Mouse (Mus musculus) stomach, postnatal 0 days (tissue): ENCODE measurements around the gene Znhit2. TPM values are rescaled to one million over a fixed set of nuclear protein-coding genes. Genes with fewer than 3 reads are reported as not detected.

Experiments
- ATAC-seq: fragments of 200-750 bp; cut with Nextera tagmentation; 2 replicates; pipeline ENCODE4 v1.8.0; 2017; ENCODE audit not compliant: low FRiP score, low TSS enrichment
- DNase-seq: peaks from one replicate; pipeline ENCODE4 v3.0.0-alpha.2; 2016; ENCODE audit warnings: low spot score
- H3K27ac ChIP-seq: fragments of 300-500 bp; sonication (generic); replicated peaks from 2 replicates; pipeline ENCODE4 v1.5.1; 2014; ENCODE audit warnings: mild to moderate bottlenecking, control low read depth
- H3K27me3 ChIP-seq: fragments of 300-500 bp; sonication (generic); 2 replicates; pipeline ENCODE4 v1.6.1; 2014; ENCODE audit warnings: low read length; ENCODE audit not compliant: control insufficient read depth, insufficient read depth
- H3K36me3 ChIP-seq: fragments of 300-500 bp; sonication (generic); 2 replicates; pipeline ENCODE4 v1.6.1; 2014; ENCODE audit warnings: low read length, mixed read lengths; ENCODE audit not compliant: control insufficient read depth, insufficient read depth
- H3K4me1 ChIP-seq: fragments of 300-500 bp; sonication (generic); replicated peaks from 2 replicates; pipeline ENCODE4 v1.6.1; 2014; ENCODE audit warnings: antibody characterized with exemption; ENCODE audit not compliant: control insufficient read depth, insufficient read depth
- H3K4me2 ChIP-seq: fragments of 300-500 bp; sonication (generic); replicated peaks from 2 replicates; pipeline ENCODE4 v1.6.1; 2014; ENCODE audit warnings: low read depth, mild to moderate bottlenecking, control low read depth, moderate library complexity
- H3K4me3 ChIP-seq: fragments of 300-500 bp; sonication (generic); 2 replicates; pipeline ENCODE4 v1.5.1; 2014; ENCODE audit warnings: low read depth, low read length, control low read depth
- H3K9ac ChIP-seq: fragments of 300-500 bp; sonication (generic); 2 replicates; pipeline ENCODE4 v1.6.1; 2014; ENCODE audit warnings: mild to moderate bottlenecking, low read length, control low read depth, mixed read lengths
- H3K9me3 ChIP-seq: fragments of 300-500 bp; sonication (generic); 2 replicates; pipeline ENCODE4 v1.6.1; 2016; ENCODE audit warnings: low read length; ENCODE audit not compliant: control insufficient read depth
- CTCF ChIP-seq: IDR thresholded peaks from 2 replicates; pipeline ENCODE4 v1.5.1; 2016; ENCODE audit warnings: antibody characterized with exemption, low read depth, mild to moderate bottlenecking, moderate library complexity
- EP300 ChIP-seq: optimal IDR thresholded peaks from 2 replicates; pipeline ENCODE3; 2016; ENCODE audit warnings: antibody characterized with exemption
- WGBS: fragments of 180-500 bp; shearing (Covaris S2); extraction: QIAGEN DNeasy Blood & Tissue Kit; methylation state at CpG from one replicate; pipeline ENCODE4 v1.1.7; 2014; 5-methylcytosine and 5-hydroxymethylcytosine counted together
- polyA plus RNA-seq: library from polyadenylated mRNA; unstranded; fragments of >200 nt; fragmentation: Nextera tagmentation; extraction: Ambion mirVana; gene quantifications from 2 replicates; pipeline ENCODE4 v1.2.1, GENCODE M21; 2015

Znhit2 gene
- polyA plus RNA-seq, 1 experiment from 2014 or later: 31.8 TPM

- no peaks in the 10 kb centered on the region for H3K27me3 ChIP-seq
- TF ChIP-seq EP300: no peak
- no peak for TF ChIP-seq CTCF
- H3K4me1 ChIP-seq: peaks cover 7% of the 10 kb centered on the region
- 92% methylated on average over 19 of the region's 19 CpGs for WGBS
- DNase-seq (no peak), ATAC-seq (no peak)
- H3K36me3 ChIP-seq: peaks cover 7% of the 10 kb centered on the region
- no peak overlapping the region for H3K4me2 ChIP-seq
- no peak overlapping the region for H3K4me3 ChIP-seq
- no peaks in the 10 kb centered on the region for H3K9me3 ChIP-seq
- H3K9ac ChIP-seq: no peak overlapping the region
- H3K27ac ChIP-seq: no peak overlapping the region
Measured at GRCm38 (mm10) chr19:6071261-6071660, 10.3 kb downstream of the Znhit2 start.

- no peaks in the 10 kb centered on the region for H3K9me3 ChIP-seq
- no peak for ATAC-seq
- no peak overlapping the region for H3K4me2 ChIP-seq
- no peak overlapping the region for H3K9ac ChIP-seq
- H3K27ac ChIP-seq: no peak overlapping the region
- TF ChIP-seq EP300: no peak
- no peak for TF ChIP-seq CTCF
- peaks cover 3% of the 10 kb centered on the region; the same call in 1 of the 2 replicates for H3K4me1 ChIP-seq
- H3K36me3 ChIP-seq: peaks cover 5% of the 10 kb centered on the region
- DNase-seq: no peak
- no peak overlapping the region for H3K4me3 ChIP-seq
- WGBS: 87% methylated on average over 5 of the region's 5 CpGs
- no peaks in the 10 kb centered on the region for H3K27me3 ChIP-seq
Measured at GRCm38 (mm10) chr19:6073889-6074288, 12.9 kb downstream of the Znhit2 start.

DNA sequence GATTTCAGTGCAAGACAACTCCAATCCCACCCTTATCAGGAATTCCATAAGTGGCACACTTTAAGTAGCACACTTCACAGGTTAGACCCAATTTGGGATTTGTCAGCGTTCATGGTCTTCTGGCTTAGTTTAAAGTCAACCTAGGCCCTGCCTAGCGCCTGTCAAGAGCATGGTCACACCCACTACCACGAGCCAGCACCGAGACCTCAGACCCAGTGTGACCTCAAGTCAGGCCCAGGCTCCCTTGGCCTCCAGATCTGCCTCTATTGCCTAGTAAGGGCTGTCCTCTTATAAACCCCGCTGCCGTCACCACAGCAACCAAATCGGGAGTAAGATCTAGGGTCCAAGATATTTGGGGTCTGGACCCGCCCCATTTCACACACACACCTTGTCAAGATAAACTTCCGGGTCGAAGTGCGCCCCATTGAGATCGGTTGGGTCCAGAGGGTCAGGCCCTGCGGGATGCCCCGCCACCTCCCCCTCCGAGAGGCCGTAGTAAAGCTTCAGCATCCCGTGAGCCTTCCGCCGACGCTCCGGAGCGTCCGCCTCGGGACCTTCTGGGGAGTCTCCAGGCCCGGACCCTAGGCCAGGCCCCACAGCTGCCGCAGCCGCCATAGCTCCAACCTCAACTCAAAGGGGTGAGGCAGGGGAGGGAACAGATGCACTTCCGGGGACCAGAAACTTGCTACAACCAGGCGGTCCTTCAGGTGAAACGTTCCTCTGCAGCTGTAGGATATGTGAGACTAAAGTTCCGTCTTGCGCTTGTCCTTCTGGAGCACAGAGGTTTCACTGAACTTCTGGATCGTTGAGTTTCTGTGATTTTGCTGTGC is 15.8 kb downstream of the Znhit2 start, which contains the start of gene Vps51:
Vps51 (minus strand) TSS at position 668 of the 830 bp plus-strand sequence.
- peak within 1 kb of the TSS; percentile 89 for H3K4me3 ChIP-seq
- WGBS: 1% methylated on average over 33 of the region's 33 CpGs
- no peaks in the 10 kb centered on the region for H3K27me3 ChIP-seq
- peak within 1 kb of the TSS; percentile 95 for H3K4me2 ChIP-seq
- 0 out of 2 replicates have a peak, but pooled peaks have one; percentile 20 for TF ChIP-seq CTCF
- TF ChIP-seq EP300: peak; percentile 27
- peaks cover 3% of the 10 kb centered on the region; the same call in 1 of the 2 replicates for H3K4me1 ChIP-seq
- peak within 1 kb of the TSS; percentile 87 for H3K27ac ChIP-seq
- H3K36me3 ChIP-seq: 0 out of 2 replicates have a peak, but pooled peaks cover 6% of the 10 kb centered on the region
- DNase-seq (peak; percentile 86), ATAC-seq (peak; percentile 88)
- no peaks in the 10 kb centered on the region for H3K9me3 ChIP-seq
- H3K9ac ChIP-seq: peak within 1 kb of the TSS; percentile 78

- no peak within 1 kb of the TSS for H3K4me3 ChIP-seq
- DNase-seq (no peak), ATAC-seq (no peak)
- H3K4me2 ChIP-seq: no peak within 1 kb of the TSS
- no peak for TF ChIP-seq EP300
- no peak for TF ChIP-seq CTCF
- H3K4me1 ChIP-seq: peaks cover 5% of the 10 kb centered on the region
- H3K27ac ChIP-seq: no peak within 1 kb of the TSS
- no peak within 1 kb of the TSS for H3K9ac ChIP-seq
- WGBS: 91% methylated on average over 12 of the region's 12 CpGs
- no peaks in the 10 kb centered on the region for H3K27me3 ChIP-seq
- H3K9me3 ChIP-seq: no peaks in the 10 kb centered on the region
- peaks cover 8% of the 10 kb centered on the region; the same call in 1 of the 2 replicates for H3K36me3 ChIP-seq
Measured at GRCm38 (mm10) chr19:6079983-6080480, 19.0 kb downstream of the Znhit2 start, which contains the start of gene Tmem262. Gene Tmem262, plus strand, starts transcription at chr19:6080033.

GRCm38 (mm10) chr19:6082156-6082555 is 21.2 kb downstream of the Znhit2 start, which contains the start of gene Gm28374:
Gene Gm28374, minus strand, starts transcription at chr19:6082256.
- TF ChIP-seq EP300: no peak
- ATAC-seq (no peak), DNase-seq (no peak)
- H3K4me2 ChIP-seq: no peak within 1 kb of the TSS
- no peak within 1 kb of the TSS for H3K27ac ChIP-seq
- H3K27me3 ChIP-seq: no peaks in the 10 kb centered on the region
- 85% methylated on average over 9 of the region's 9 CpGs for WGBS
- H3K9me3 ChIP-seq: no peaks in the 10 kb centered on the region
- H3K9ac ChIP-seq: no peak within 1 kb of the TSS
- peaks cover 2% of the 10 kb centered on the region; the same call in 1 of the 2 replicates for H3K4me1 ChIP-seq
- peaks cover 8% of the 10 kb centered on the region; the same call in 1 of the 2 replicates for H3K36me3 ChIP-seq
- no peak within 1 kb of the TSS for H3K4me3 ChIP-seq
